Mouse (Mus musculus): ENCODE data around the gene Ash1l. TPM values are rescaled to one million over a fixed set of nuclear protein-coding genes. Genes with fewer than 3 reads are reported as not detected.
A peak's percentile ranks its signal among the peaks of the same experiment; 100 is the strongest.
"Not testable (repeated sequence)": the region's sequence is repeated elsewhere in the genome, so short reads cannot be mapped to it uniquely, and the experiment has no call there.

The Ash1l gene
- total RNA-seq, 4 experiments from 2014 or later, result 40.2 to 43.4 (median 42.0) TPM

DNA sequence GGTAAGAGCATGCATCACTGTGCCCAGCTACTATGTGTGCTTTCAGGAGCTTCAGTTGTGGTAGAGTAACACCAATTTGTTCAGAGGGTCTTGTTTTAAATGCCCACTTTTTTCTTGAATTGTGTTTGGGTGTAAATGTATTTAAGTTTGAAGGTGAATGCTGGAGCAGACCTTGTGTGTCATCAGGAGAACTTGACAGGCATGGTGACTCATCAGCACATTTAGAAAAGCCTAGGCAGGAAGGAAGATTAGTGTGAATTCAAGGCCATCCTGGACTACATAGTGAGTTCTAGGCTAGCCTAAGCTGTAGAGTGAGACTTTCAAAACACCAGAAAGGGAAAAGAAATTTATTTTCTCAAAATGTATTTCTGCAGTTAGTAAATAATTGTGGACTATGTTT is 3.3 kb downstream of the Ash1l start:
- DNase-seq (ENCODE audit: low spot score), result no peak

DNA sequence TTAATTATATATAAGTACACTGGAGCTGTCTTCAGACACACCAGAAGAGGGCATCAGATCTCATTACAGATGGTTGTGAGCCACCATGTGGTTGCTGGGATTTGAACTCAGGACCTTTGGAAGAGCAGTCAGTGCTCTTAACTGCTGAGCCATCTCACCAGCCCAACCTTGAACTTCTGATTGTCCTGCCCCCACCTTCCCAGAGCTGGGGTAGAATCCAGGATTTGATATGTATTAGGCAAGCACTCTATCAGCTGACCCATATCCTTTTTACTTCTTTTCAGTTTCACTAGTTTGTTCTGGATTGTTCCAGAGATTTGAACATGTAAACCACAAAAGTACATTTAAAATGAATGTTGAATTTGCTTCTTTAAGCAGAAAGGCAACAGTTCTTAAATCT is 12.8 kb downstream of the Ash1l start:
- DNase-seq (ENCODE audit: low spot score), result not testable (repeated sequence)

DNA sequence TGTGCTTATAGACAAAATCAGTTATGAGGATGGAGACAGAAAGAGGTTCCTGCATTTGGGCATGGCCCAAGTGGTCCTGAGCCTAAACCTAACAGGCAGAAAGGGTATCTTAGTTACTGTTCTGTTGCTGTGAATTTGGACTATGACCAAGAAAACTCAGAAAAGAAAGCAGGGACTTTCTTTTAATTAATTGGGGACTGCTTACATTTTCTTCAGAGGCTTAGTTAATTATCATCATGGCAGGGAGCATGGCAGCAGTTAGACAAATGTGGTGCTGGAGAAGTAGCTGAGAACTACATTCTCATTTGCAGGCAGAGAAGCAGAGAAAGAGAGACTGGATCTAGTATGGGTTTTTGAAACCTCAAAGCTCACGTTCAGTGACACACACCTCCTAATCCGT is 24.6 kb downstream of the Ash1l start:
- no peak for DNase-seq (ENCODE audit: low spot score)

DNA sequence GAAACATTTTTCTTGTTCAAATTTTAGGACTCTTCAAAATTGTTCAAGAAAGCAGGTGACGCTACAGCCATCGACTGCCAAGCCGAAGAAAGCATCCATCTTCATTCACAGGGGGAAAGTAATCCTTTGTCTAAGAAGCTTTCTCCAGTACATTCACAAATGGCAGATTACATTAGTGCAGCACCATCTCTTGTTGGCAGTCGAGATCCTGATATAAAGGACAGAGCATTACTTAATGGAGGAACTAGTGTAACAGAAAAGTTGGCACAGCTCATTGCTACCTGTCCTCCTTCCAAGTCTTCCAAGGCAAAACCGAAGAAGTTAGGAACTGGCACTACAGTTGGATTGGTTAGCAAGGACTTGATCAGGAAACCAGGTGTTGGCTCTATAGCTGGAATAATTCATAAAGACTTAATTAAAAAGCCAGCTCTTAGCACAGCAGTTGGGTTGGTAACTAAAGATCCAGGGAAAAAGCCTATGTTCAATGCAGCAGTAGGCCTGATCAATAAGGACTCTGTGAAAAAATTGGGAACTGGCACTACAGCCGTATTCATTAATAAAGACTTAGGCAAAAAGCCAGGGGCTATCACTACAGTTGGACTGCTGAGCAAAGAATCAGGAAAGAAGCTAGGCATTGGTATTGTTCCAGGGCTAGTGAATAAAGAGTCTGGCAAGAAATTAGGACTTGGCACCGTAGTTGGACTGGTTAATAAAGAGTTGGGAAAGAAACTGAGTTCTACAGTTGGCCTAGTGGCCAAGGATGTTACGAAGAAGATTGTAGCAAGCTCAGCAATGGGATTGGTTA is 31.0 kb downstream of the Ash1l start:
- DNase-seq (ENCODE audit: low spot score), result no peak

DNA sequence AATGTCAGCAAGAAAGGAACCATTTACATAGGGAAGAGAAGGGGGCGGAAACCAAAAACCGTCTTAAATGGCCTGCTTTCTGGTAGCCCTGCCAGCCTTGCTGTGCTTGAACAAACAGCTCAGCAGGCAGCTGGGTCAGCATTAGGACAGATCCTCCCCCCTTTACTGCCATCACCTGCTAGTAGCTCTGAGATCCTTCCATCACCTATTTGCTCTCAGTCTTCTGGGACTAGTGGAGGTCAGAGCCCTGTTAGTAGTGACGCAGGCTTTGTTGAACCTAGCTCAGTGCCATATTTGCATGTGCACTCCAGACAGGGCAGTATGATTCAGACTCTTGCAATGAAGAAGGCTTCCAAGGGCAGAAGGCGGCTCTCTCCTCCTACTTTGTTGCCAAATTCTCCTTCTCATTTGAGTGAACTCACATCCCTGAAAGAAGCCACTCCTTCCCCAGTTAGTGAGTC is 33.5 kb downstream of the Ash1l start:
- DNase-seq (ENCODE audit: low spot score), result peak; percentile 16

DNA sequence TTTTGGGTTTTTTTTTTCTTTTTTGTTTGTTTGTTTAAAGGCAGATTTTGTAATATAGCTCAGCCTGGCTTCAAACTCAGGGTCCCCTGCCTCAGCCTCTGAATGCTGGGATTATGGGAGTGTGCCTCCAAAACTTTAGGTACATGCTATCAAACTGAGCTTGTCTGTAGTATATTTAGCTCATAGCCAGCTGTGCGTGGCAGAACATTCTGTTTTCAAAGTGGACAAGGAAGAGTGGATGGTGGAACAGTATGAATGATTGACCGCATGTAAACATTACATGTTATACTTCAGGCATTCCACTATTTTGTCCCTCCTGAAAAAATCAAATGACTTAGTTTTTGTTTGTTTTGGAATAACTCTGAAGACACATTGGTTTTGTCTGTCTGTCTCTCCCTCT is 42.4 kb downstream of the Ash1l start:
- peak; percentile 17 for DNase-seq (ENCODE audit: low spot score)

DNA sequence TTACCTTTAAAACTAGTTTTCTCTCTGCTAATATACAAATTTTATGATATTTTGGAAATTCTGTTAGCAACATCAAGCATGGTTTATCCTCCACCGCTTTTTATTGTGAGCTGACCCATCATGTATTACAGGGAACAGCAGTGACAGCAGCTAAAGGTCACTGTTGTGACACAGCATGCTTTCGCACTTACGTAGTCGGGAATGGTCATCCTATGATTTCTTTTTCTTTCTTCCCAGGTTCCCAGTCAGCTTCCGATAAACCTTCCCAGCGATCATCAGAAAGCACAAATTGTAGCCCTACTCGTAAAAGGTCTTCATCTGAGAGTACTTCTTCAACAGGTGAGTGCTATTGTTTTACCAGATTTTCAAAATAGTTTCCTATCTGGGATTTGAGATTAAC is 51.1 kb downstream of the Ash1l start:
- no peak for DNase-seq (ENCODE audit: low spot score)

DNA sequence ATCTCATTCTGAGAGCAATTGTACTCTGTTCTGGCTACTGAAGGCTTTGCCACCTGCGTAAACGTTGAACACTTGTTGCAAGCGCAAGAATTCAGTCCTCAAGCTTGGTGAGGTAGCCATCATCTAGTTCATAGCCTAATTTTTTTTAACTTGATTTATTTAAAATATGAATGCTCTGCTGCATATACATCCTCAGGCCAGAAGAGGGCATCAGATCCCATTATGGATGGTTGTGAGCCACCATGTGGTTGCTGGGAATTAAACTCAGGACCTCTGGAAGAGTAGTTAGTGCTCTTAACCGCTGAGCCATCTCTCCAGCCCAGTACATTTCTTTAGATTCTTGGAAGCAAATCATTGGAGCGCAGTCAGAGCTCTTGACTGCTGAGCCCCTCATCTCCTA is 80.5 kb downstream of the Ash1l start:
- not testable (repeated sequence) for DNase-seq (ENCODE audit: low spot score)

DNA sequence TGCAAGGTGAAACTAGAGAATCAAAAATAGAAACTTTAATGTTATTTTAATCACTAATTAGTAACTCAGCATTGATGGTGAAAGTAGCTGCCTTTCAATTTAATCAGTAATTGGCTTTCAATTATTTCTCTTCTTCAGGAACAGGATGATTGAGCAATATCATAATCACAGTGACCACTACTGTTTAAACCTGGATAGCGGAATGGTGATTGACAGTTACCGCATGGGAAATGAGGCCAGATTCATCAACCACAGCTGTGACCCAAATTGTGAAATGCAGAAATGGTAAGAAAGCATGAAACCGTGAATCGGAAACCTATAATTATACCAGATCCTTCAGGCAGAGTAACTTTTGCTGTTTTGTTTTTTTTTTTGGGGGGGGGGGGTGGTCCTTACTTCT is 92.9 kb downstream of the Ash1l start:
- DNase-seq (ENCODE audit: low spot score), result no peak

DNA sequence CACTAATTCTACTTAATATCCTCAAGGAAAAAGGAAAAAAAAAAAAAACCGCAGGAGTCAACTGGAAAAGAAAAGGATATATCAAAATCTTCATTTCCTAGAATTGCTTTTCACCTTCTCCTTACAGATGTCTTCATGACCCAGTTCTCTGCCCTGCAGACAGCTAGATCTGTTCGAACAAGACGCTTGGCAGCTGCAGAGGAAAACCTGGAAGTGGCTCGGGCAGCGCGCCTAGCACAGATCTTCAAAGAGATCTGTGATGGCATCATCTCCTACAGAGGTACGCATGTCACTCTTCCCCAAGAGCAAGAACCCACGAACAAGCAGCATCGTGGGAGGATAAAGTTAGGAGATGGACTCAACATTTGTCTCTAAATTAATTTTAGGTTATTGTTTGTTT is 107.9 kb downstream of the Ash1l start:
- no peak for DNase-seq (ENCODE audit: low spot score)

DNA sequence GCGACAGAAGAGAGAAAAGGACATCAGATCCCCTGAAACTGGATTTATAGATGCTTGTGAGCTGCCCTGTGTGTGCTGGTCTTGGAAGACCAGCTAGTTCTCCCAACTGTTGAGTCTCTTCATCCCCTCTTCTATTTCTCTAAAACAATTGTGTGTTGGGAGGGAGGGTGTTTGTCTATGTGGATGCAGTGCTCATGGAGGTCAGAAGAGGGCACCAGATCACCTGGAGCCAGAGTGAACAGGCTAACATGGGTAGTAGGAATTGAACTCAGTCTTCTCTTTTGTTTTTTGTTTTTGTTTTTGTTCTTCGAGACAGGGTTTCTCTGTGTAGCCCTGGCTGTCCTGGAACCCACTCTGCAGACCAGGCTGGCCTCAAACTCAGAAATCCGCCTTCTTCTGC is 108.4 kb downstream of the Ash1l start:
- DNase-seq (ENCODE audit: low spot score), result peak; percentile 8

DNA sequence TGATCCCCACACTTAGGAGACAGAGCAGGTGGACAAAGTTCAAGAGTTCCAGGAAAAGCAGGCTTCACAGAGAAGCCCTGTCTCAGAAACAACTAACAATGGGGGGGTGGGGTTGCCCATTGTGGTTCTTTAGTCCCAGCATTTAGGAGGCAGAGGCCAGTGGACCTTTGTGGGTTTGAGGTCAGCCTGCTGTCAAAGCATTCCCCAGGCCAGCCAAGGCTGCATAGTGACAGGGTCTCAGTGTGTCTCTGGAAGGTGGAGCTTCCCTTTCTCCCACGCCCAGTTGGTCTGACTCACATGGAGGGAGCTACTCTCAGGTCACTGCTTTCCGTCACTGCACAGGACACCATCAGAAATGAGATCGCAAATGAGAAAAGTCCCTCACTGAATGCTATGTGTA is 111.3 kb downstream of the Ash1l start:
- no peak for DNase-seq (ENCODE audit: low spot score)

DNA sequence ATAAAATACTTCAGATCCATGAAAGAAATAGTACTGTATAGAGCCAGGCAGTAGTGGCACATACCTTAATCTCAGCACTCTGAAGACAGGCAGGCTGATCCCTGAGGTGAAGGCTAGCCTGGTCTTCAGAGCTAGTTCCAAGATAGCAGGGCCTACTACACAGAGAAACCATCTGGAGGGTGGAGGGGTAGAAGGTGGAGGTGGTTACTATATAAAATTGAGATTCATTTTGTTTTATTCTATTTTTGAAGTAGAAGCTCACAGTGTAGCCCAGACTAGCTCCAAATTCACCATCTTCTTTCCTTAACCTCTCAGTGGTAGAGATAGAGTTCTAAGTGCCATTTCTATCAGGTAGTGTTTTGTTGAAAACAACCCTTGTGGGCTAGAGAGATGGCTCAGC is 116.8 kb downstream of the Ash1l start:
- no peak for DNase-seq (ENCODE audit: low spot score)

DNA sequence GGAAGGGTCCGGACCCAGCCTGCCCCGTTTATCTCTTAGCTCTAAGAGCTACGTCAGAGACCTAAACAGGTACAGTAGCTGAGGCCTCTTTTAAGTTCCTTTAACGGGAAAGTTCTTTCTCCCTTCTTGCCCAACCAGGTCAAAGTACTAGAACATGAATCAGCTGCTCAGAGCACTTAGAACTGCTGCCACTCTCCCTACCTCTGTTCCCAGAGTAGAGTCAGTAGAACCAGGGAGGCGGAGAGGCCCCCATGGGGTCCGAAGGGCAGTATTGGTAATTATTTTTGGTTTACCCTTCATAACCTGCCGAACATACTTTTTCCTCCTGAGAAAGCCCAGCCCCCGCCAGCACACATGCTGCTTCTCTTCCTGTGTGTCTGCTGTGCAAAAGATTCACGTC is 127.0 kb downstream of the Ash1l start:
- no peak for DNase-seq (ENCODE audit: low spot score)

DNA sequence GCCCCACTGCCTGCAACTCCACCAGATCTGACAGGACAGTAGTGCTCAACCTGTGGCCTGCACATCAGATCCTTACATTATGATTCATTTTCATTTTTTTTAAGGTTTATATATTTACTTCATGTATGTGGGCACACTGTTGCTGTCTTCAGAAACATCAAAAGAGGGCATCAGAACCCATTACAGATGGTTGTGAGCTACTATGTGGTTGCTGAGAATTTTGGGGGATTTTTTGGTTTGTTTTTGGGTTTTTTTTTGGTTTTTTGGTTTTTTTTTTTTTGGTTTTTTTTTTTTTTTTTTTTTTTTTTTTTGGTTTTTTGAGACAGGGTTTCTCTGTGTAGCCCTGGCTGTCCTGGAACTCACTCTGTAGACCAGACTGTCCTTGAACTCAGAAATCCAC is 131.9 kb downstream of the Ash1l start:
- DNase-seq (ENCODE audit: low spot score), result not testable (repeated sequence)

DNA sequence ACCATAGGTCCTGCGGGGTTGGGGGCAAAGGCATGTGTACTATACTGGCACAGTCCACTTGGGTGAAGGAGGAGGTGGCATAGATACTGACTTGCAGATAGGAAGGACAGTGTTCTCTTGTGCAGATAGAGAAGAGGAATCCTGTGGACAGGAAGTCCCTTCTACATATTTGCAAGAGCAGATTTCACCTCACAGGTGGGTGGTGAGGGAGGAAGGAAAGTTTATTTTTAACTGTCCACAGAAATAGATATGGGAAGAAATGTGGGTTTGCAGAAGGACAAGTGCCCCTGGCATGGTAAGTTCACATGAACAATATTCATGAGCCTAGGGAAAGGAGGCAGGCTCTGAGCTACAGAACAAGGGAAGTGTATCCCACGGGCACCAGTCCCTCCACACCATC is 133.7 kb downstream of the Ash1l start:
- DNase-seq (ENCODE audit: low spot score), result no peak

DNA sequence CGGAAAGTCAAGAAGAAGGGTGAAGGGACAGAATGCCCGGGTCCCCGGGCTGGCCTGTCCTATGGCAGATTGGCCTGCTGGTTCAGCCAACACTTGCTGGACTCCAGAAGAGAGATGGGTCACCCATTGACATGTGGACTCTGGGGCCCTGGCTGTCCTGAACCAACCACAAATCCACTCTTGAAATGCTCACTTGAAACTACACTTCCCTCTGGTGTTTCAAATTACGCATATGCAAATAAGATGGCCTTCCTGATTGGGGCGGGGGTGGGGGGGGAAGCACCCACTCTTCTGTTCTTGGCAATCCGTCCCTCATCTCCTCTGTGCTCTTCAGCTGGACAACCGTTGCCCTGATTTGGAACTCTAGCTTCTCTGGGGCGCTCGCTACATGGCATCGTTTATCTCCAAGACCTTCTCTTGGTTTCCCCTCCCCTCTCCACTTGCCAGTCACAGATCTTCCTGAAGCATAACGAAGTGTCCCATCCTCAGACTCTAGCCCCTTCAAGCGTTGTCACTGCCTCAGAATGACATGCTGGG is 134.3 kb downstream of the Ash1l start:
- DNase-seq (ENCODE audit: low spot score), result no peak

DNA sequence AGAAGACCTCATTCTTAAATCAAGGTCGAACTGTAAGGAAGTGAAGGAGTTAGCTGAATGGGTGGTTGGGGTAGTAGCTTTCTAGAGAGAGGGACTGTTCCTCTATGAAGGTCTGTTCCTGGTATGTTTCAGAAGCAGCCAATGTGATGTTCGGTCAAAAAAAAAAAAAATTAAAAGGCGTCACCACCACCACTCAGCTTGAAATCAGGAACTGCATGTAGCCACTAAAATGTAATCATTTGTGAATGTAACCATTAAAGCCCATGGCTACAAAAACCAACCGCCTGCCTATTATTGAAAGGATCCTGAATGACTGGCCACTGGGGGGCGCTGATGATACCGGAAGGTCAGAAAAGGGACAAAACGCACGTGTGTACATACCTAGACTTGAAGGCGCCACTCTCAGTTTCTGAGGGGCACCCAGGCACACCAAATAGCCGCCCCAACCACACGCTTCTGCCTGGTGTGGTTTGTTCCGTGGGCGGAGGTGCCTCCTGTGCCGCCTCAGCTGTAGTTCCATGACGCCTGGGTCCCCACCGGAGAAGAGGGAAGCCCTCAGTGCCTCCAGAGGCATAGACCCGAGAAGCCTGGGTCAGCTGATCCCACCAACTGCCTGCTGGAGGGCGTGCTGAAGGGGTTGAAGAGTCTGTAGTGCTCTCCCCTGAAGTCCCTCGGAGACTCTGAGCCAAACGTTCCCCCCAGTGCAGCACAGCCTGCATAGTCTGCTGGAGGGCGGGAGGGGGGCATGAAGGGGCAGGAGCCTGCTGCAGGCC is 137.1 kb downstream of the Ash1l start:
- DNase-seq (ENCODE audit: low spot score), result peak; percentile 68

DNA sequence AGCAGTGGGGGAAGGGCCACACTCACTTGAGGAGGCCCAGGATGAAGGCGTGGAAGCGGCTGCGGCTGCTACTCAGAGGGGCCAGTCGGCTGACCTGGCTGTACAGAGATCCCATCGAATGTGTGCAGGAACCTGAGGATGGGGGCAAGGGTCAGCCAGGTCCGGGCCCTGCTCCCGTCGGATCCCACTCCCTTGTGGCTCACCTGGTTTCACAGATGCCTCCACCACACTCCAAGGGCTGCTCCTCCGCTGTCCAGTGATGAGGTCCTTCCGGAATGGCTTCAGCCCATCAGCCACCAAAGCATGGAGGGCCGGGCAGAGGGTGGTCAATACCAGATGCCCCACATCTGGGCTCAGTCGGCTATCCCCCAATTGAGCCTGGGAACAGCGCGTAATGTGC is 138.6 kb downstream of the Ash1l start:
- no peak for DNase-seq (ENCODE audit: low spot score)

DNA sequence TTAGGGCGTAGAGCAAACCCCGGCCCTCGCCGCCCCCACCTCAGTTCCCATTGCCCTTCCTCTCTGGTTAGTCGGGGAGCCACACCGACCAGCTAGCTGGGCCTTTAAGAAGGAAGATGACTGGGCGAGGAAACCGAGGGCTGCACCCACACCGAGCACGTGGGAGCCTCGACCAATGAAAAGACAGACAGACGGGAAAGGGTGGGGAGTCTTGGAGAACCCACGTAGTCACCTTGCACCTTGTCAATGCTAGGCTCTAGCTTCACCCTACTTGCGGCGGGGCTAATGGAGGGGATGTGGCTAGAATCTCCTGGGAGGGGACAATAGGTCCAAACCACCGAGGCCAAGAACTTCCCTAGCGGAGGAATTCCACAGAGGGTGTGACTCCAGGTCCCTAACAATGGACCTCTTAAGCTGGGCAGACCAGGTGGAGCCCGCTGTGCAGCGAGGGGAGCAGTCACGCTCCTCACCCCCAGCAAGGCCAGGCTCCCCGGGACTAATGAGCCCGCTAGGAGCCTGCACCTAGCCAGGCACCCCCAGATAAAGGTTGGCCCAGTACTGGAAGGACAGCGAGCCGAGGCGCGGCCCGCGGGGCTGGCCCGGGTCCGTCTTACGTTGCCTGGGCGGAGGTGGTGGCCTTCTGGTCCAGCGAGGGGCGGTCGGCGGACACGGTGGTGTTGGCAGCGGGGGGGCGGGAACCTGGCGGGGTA is 139.6 kb downstream of the Ash1l start:
- DNase-seq (ENCODE audit: low spot score), result peak; percentile 94

DNA sequence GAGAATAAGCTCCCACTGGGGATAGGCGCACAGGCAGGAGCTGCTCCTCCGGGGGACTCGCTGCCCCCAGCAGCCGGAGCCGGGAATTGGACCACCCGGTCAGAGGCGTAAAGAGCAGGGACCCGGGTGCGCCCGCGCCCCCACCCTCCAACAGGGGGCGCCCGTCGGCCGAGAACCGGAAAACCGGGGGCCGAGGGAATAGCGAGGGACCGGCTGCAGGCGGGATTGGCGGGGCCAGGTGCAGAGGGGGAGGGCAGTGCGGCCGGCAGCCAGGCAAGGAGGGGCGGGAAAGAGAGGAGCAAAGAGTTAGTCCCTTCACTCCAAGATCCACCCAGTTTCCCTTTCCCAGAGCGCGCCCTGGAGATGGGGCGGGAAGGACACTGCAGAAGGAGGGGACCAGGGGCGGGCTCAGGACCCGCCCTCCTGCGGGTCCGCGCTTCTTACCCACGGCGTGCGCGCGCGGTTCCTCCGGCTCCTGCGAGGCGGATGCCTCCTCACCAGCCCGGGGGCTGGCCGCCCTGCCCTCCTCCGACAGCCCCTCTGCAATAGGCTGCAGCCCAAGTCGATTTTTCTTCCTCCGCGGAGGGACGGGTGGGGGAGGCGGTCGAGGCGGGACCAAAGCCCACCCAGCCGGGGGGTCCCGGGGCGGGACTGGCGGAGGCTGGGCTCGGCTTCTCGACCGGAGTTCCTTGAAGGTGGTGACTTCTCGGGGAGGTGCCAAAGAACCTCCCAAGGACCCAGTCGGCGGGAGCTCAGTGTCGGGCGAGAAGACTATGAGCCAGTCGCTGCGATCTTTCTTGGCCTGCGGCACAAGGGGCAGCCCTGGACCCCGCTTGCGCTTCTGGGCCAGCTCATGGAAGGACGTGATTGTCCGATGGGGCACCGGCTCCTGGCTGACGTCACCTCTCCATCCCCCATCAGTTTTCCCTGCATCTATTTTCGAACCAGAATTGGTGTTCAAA is 140.6 kb downstream of the Ash1l start:
- peak; percentile 81 for DNase-seq (ENCODE audit: low spot score)
